Mouse (Mus musculus) limb, embryonic 13.5 days (tissue): ENCODE measurements around the gene Gm2075. TPM values are rescaled to one million over a fixed set of nuclear protein-coding genes. Genes with fewer than 3 reads are reported as not detected.
"Not testable (repeated sequence)": the region's sequence is repeated elsewhere in the genome, so short reads cannot be mapped to it uniquely, and the experiment has no call there.

ENCODE experiments used
- ATAC-seq: fragments of 200-750 bp; cut with Nextera tagmentation; 2 replicates; pipeline ENCODE4 v1.8.0; 2017; ENCODE audit warnings: low read depth, moderate number of reproducible peaks, moderate TSS enrichment; ENCODE audit not compliant: low FRiP score
- H3K27ac ChIP-seq: fragments of 300-500 bp; sonication (generic); 2 replicates; pipeline ENCODE4 v1.5.1; 2015; ENCODE audit warnings: inconsistent platforms, mild to moderate bottlenecking, moderate library complexity
- H3K27me3 ChIP-seq: fragments of 300-500 bp; sonication (generic); 2 replicates; pipeline ENCODE4 v1.6.1; 2015; ENCODE audit warnings: mild to moderate bottlenecking, inconsistent platforms
- H3K36me3 ChIP-seq: fragments of 300-500 bp; sonication (generic); 2 replicates; pipeline ENCODE4 v1.6.1; 2015; ENCODE audit warnings: inconsistent platforms, mild to moderate bottlenecking, moderate library complexity
- H3K4me1 ChIP-seq: fragments of 300-500 bp; sonication (generic); 2 replicates; pipeline ENCODE4 v1.6.1; 2015; ENCODE audit warnings: inconsistent platforms
- H3K4me2 ChIP-seq: fragments of 300-500 bp; sonication (generic); replicated peaks from 2 replicates; pipeline ENCODE4 v1.6.1; 2015; ENCODE audit warnings: inconsistent platforms, mild to moderate bottlenecking, moderate library complexity
- H3K4me3 ChIP-seq: fragments of 300-500 bp; sonication (generic); 2 replicates; pipeline ENCODE4 v1.5.1; 2015; ENCODE audit warnings: moderate library complexity, mild to moderate bottlenecking, inconsistent platforms
- H3K9ac ChIP-seq: fragments of 300-500 bp; sonication (generic); 2 replicates; pipeline ENCODE4 v1.6.1; 2015; ENCODE audit warnings: mild to moderate bottlenecking, inconsistent platforms
- H3K9me3 ChIP-seq: fragments of 300-500 bp; sonication (generic); 2 replicates; pipeline ENCODE4 v1.6.1; 2016; ENCODE audit warnings: inconsistent platforms
- WGBS: fragments of 180-500 bp; shearing (Covaris S2); methylation state at CpG from one replicate; pipeline ENCODE4 v1.1.7; 2015; 5-methylcytosine and 5-hydroxymethylcytosine counted together
- polyA plus RNA-seq: library from polyadenylated mRNA; unstranded; fragments of >200 nt; fragmentation: Nextera tagmentation; extraction: Ambion mirVana; gene quantifications from 2 replicates; pipeline ENCODE4 v1.2.1, GENCODE M21; 2015

Gm2075 gene
- polyA plus RNA-seq, result not detected in 2 replicates

DNA sequence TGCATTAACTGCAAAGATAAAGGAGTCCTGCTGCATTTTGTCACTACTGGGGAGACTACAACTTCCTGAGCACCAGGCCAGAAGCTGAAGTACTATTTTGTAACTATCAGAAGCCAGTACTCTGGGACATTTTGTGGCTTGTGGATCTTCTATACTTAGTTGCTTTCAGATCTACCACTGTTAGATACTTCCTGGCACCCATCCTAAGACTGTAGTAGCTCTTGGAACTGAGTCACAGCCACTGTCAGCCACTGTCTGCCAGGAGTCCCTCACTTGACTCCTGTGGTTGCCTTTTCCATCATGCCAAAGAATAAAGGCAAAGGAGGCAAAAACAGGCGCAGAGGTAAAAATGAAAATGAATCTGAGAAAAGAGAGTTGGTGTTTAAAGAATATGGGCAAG, at the start of gene Gm2075:
Gm2075 (plus strand) TSS at position 301 of the 400 bp plus-strand sequence.
- not testable (repeated sequence) for H3K9me3 ChIP-seq, H3K36me3 ChIP-seq, H3K9ac ChIP-seq, H3K4me2 ChIP-seq, H3K27ac ChIP-seq, H3K27me3 ChIP-seq, ATAC-seq, H3K4me3 ChIP-seq, H3K4me1 ChIP-seq
- no CpG with 5 or more reads among the region's 1 CpGs for WGBS

DNA sequence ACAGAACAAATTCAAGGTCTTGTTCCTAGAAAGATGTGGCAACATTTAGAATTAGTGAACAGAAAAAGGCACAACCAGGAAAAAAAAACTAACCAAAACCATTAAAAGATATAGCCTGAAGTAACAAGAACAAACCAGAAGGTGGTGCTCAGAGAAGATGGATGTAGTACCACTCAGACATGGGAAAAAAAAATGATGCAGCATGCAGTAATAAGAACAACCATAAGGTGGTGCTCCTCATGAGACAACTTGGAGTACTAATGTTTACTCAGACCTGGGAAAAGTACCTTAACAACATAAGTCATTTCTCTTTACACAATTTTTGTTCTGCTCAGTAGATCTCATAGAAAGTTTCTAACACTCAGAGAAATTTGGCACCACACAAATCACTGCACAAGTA, 27.6 kb upstream of the Gm2075 start:
- not testable (repeated sequence) for H3K27me3 ChIP-seq, H3K4me2 ChIP-seq, H3K27ac ChIP-seq, ATAC-seq, H3K9ac ChIP-seq, H3K4me3 ChIP-seq, H3K4me1 ChIP-seq, H3K36me3 ChIP-seq, H3K9me3 ChIP-seq

DNA sequence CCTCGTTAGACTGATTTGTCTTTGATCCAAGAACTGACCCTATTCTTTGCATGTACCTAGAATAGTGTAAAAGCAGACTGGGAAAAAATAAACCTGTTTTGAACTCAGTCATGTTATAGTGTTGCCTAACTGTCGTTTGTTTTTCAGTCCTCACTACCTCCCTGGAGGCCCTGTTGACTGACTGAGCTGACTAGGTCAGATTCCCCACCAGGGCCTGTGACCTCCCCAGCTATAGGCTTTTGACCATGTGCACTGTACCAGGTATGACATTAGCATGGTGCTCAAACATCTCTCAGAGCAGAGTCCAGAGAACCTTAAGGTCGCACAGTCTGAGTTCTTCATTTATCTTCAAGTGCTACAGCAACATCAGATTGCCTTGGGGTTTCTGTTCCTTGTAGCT, 7.5 kb upstream of the Gm2075 start:
- H3K4me2 ChIP-seq, H3K4me1 ChIP-seq, H3K27me3 ChIP-seq, H3K36me3 ChIP-seq, H3K4me3 ChIP-seq, H3K27ac ChIP-seq, ATAC-seq, H3K9ac ChIP-seq, H3K9me3 ChIP-seq: not testable (repeated sequence)
- 75% methylated on average over 3 of the region's 3 CpGs for WGBS

DNA sequence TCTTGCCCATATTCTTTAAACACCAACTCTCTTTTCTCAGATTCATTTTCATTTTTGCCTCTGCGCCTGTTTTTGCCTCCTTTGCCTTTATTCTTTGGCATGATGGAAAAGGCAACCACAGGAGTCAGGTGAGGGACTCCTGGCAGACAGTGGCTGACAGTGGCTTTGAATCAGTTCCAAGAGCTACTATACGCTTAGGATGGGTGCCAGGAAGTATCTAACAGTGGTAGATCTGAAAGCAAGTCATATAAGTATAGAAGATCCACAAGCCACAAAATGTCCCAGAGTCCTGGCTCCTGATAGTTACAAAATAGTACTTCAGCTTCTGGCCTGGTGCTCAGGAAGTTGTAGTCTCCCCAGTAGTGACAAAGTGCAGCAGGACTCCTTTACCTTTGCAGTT, 7.0 kb downstream of the Gm2075 start, which contains the start of gene Gm6803:
Gm6803 (minus strand) TSS at position 101 of the 400 bp plus-strand sequence.
- H3K9ac ChIP-seq, H3K4me2 ChIP-seq, H3K36me3 ChIP-seq, H3K9me3 ChIP-seq, H3K4me1 ChIP-seq, H3K27ac ChIP-seq, H3K4me3 ChIP-seq, ATAC-seq, H3K27me3 ChIP-seq: not testable (repeated sequence)
- WGBS, result 71% methylated on average over 2 of the region's 2 CpGs

DNA sequence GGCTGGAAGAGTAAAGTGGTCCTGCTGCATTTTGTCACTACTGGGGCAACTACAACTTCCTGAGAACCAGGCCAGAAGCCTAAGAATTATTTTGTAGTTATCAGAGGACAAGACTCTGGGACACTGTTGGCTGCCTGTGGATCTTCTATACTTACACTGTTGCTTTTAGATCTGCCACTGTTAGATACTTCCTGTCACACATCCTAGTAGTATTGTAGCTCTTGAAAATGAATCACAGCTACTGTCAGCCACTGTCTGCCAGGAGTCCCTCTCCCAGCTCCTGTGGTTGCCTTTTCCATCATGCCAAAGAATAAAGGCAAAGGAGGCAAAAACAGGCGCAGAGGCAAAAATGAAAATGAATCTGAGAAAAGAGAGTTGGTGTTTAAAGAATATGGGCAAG, 15.1 kb downstream of the Gm2075 start, which contains the start of gene Gm2056:
Gm2056 (plus strand) TSS at position 301 of the 400 bp plus-strand sequence.
- not testable (repeated sequence) for ATAC-seq

DNA sequence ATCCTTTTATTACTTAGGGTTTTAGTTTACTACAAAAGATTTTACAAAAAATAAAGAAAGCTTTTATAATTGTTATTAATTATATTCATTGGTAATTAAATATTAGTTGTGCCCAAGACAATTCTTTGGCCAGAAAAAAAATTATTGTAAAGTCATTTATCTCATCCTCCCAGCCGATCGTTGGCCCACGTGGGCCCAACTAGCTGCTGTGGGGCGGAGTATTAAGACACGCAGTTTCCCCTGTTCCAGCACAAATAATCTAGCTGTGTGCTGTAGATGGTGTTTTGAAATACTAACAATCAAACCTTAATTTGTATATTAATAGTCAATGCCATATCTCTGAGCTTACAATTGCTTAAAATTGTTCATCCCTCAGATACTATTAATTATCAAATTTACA, 20.6 kb downstream of the Gm2075 start:
- 89% methylated on average over 5 of the region's 5 CpGs for WGBS

More for the DNA sequence above, 15.1 kb downstream of the Gm2075 start, which contains the start of gene Gm2056:
- not testable (repeated sequence) for H3K27ac ChIP-seq, H3K4me2 ChIP-seq, H3K9ac ChIP-seq, H3K4me3 ChIP-seq, H3K27me3 ChIP-seq, H3K36me3 ChIP-seq, H3K4me1 ChIP-seq
- 76% methylated on average over 1 of the region's 1 CpGs for WGBS
- peaks cover 11% of the 10 kb centered on the region; the same call in 1 of the 2 replicates for H3K9me3 ChIP-seq

DNA sequence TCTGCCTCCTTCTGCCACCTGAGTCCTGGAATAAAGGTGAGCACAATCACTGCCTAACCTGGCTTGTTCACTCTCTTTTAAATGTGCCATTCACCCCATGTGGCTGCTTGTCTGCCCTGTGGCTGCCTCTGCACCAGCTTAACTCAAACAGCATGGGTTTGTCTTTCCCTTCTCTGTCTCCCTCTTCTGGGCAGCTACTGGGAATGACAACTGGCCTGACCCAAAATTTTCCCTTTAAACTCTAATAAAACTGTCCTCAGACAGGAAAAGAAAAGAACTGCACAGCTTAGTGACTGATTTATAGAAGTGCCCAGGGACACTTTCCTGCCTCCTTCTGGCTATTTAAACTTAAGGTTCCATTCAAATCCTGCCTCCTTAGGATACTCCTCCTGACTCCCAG, 27.4 kb downstream of the Gm2075 start:
- not testable (repeated sequence) for H3K36me3 ChIP-seq, H3K4me2 ChIP-seq, H3K9ac ChIP-seq, H3K4me3 ChIP-seq, H3K9me3 ChIP-seq, H3K4me1 ChIP-seq, H3K27me3 ChIP-seq, H3K27ac ChIP-seq, ATAC-seq

More for the DNA sequence above, 20.6 kb downstream of the Gm2075 start:
- H3K4me3 ChIP-seq, H3K27me3 ChIP-seq, H3K9ac ChIP-seq, H3K27ac ChIP-seq, H3K4me2 ChIP-seq, H3K4me1 ChIP-seq, H3K36me3 ChIP-seq, ATAC-seq: not testable (repeated sequence)
- H3K9me3 ChIP-seq, result peaks cover 18% of the 10 kb centered on the region; the same call in 1 of the 2 replicates

DNA sequence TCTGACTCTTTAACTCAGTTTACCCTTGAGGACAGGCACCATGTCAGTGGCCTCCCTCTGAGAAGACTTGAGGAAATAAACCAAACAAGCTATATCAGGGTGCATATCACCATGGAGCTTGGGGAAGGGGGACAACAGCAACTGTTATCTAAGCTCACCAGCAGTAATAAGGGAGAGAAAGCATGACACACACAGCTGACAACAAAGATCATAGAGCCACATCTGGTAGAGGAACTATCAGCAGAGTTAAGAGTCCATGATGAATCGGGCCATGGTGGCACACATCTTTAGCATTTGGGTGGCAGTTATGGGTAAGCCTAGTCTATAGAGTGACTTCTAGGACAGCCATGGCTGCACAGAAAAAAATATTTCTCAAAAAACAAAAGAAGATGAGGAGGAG, 28.1 kb downstream of the Gm2075 start:
- ATAC-seq, H3K9ac ChIP-seq, H3K4me1 ChIP-seq, H3K27ac ChIP-seq, H3K9me3 ChIP-seq, H3K4me3 ChIP-seq, H3K36me3 ChIP-seq, H3K27me3 ChIP-seq, H3K4me2 ChIP-seq: not testable (repeated sequence)
- 100% methylated on average over 1 of the region's 1 CpGs for WGBS

DNA sequence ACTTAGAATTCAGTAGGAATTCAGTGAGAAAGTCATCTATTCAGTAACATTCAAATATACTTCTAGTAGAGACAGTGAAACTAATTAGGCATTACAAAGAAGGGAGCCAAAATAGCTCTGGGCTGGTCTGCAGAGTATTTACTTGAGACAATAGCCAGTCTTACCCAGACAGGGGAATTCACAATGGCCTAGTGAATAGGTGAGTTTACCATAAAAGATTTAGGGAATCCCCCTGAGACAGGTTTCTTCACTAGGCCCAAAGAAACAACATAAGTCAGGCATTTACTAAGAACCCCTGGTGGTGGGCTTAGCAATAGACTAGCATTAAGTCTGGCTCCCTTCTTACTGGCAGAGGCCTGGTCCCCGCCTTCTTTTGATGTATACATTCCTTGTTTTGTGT, 33.6 kb downstream of the Gm2075 start:
- not testable (repeated sequence) for H3K4me2 ChIP-seq

More for the DNA sequence above, 33.6 kb downstream of the Gm2075 start:
- 68% methylated on average over 1 of the region's 1 CpGs for WGBS
- not testable (repeated sequence) for H3K4me3 ChIP-seq, H3K27me3 ChIP-seq, H3K27ac ChIP-seq, H3K36me3 ChIP-seq, H3K9ac ChIP-seq, H3K4me1 ChIP-seq, ATAC-seq
- H3K9me3 ChIP-seq, result peaks cover 13% of the 10 kb centered on the region

Other genes with a start within 250 kb of the Gm2075 start
- not detected in 2 replicates for gene Gm21319, start 236.1 kb upstream of the Gm2075 start, polyA plus RNA-seq
- gene Gm21936, start 216.3 kb upstream of the Gm2075 start, polyA plus RNA-seq, result not detected in 2 replicates
- gene BB287469, start 195.3 kb upstream of the Gm2075 start, polyA plus RNA-seq, result not detected in 2 replicates
- gene Gm2001, start 169.5 kb upstream of the Gm2075 start, polyA plus RNA-seq, result not detected in 2 replicates
- not detected in 2 replicates for gene Gm2016, start 137.8 kb upstream of the Gm2075 start, polyA plus RNA-seq
- not detected in 2 replicates for gene Gm2022, start 116.5 kb upstream of the Gm2075 start, polyA plus RNA-seq
- gene Gm2035, start 92.0 kb upstream of the Gm2075 start, polyA plus RNA-seq, result not detected in 2 replicates
- not detected in 2 replicates for gene Gm2042, start 57.8 kb upstream of the Gm2075 start, polyA plus RNA-seq
- gene Gm6803, start 6.9 kb downstream of the Gm2075 start, polyA plus RNA-seq, result not detected in 2 replicates
- not detected in 2 replicates for gene Gm2056, start 15.2 kb downstream of the Gm2075 start, polyA plus RNA-seq
- not detected in 2 replicates for gene Gm16368, start 71.8 kb downstream of the Gm2075 start, polyA plus RNA-seq
- gene Gm10436, start 170.3 kb downstream of the Gm2075 start, polyA plus RNA-seq, result not detected in 2 replicates
- gene Gm8332, start 238.3 kb downstream of the Gm2075 start, polyA plus RNA-seq, result not detected in 2 replicates